Comparison of ENCODE assay signal across 25 mouse cellular contexts in the genomic region with DNA sequence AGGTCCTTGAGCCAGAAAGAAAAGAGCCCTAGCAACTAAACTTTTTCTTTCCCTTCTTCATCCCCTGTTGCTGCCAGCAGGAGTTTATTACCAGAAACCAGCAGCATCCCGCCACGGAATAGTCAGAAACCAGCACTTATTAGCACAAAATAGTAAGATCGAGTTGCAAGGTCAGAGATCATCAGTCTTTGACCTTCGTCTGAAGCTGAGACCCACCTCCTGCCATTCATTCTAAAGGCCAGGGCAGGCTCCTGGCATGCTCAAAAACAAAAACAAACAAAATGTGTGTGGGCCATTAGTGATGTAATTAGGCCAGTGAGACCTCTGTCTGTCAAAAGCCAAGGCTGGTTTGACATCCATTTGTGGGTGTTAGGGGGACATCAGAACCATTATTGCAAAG. TPM values are rescaled to one million over a fixed set of nuclear protein-coding genes. Genes with fewer than 3 reads are reported as not detected.
A peak's percentile ranks its signal among the peaks of the same experiment; 100 is the strongest.
DNase-seq lines count a peak whose midpoint lies in the region; TF ChIP-seq lines count a peak whose summit lies in the region.
"Had no signal": no experiment of that assay in that cellular context is flagged by ENCODE, and none has a peak within 500 bp of the region (broad histone marks: within the 10 kb centered on the region; RNA-seq: fewer than 3 reads in every experiment).

No protein-coding gene starts in this region.

- H3K36me3 ChIP-seq in ES-E14 (ENCODE audit: control insufficient read depth, insufficient read depth, low read length, poor library complexity, severe bottlenecking): peaks cover 12% of the 10 kb centered on the region

- peak; percentile 72 for DNase-seq in heart, adult 11 months
- DNase-seq in heart, postnatal 36 days: no peak
- no peak for DNase-seq in ES-E14 (ENCODE audit: low read depth, low spot score)
- DNase-seq in embryo, embryonic 10.5 days (ENCODE audit: low spot score): peak; percentile 35
- DNase-seq in cerebellum, adult 9-11 months: no peak
- no peak for DNase-seq in right cerebral cortex, adult 18-20 months
- DNase-seq: adrenal gland, adult 8-10 months; adrenal gland, postnatal 25 days; B cell, adult 2 months; cerebellum, adult 18-20 months; cerebellum, adult 9-10 months; cerebellum, postnatal 25 days; gastrocnemius, postnatal 25 days; heart, adult 2 months; heart, postnatal 14 days; kidney, adult 11 months had no signal

- H3K9me3 ChIP-seq in ES-E14 (ENCODE audit: control insufficient read depth, insufficient read depth, low read depth, low read length): no peaks in the 10 kb centered on the region
- H3K9me3 ChIP-seq: embryonic facial prominence, embryonic 10.5 days; embryonic facial prominence, embryonic 13.5 days; forebrain, embryonic 12.5 days; forebrain, embryonic 15.5 days; heart, embryonic 10.5 days; heart, embryonic 13.5 days; hindbrain, embryonic 12.5 days; hindbrain, embryonic 15.5 days had no signal

- peak overlapping the region; percentile 25 for H3K27ac ChIP-seq in ES-E14 (ENCODE audit: insufficient read depth, low read depth, low read length, poor library complexity, severe bottlenecking)
- H3K27ac ChIP-seq: embryonic facial prominence, embryonic 10.5 days; embryonic facial prominence, embryonic 13.5 days; forebrain, embryonic 12.5 days; forebrain, embryonic 15.5 days; heart, adult 2 months; heart, embryonic 10.5 days; heart, embryonic 13.5 days; hindbrain, embryonic 12.5 days; hindbrain, embryonic 15.5 days had no signal

- peaks cover 2 to 7% of the 10 kb centered on the region in 2 experiments; a peak in 2 of 4 replicates for H3K4me1 ChIP-seq in ES-E14 (ENCODE audit: control insufficient read depth in 2 of 2, insufficient read depth in 2 of 2, low read length in 2 of 2, poor library complexity in 1 of 2)
- H3K4me1 ChIP-seq: embryonic facial prominence, embryonic 13.5 days; forebrain, embryonic 12.5 days; forebrain, embryonic 15.5 days; heart, embryonic 10.5 days; heart, embryonic 13.5 days; hindbrain, embryonic 12.5 days; hindbrain, embryonic 15.5 days had no signal

- H3K4me3 ChIP-seq in ES-E14 (ENCODE audit: insufficient read depth in 1 of 2, low read depth in 1 of 2, low read length in 2 of 2, poor library complexity in 1 of 2, severe bottlenecking in 1 of 2): no peak overlapping the region
- H3K4me3 ChIP-seq: embryonic facial prominence, embryonic 10.5 days; embryonic facial prominence, embryonic 13.5 days; erythroblast, embryonic 14.5 days; forebrain, embryonic 12.5 days; forebrain, embryonic 15.5 days; heart, adult 2 months; heart, embryonic 10.5 days; heart, embryonic 13.5 days; hindbrain, embryonic 12.5 days; hindbrain, embryonic 15.5 days had no signal

- intact Hi-C loops in heart, postnatal 36 days (cut with DNase I): no loop called here

- no peak overlapping the region for H3K9ac ChIP-seq in ES-E14 (ENCODE audit: insufficient read depth, low read depth, low read length, poor library complexity, severe bottlenecking)
- H3K9ac ChIP-seq: embryonic facial prominence, embryonic 13.5 days; forebrain, embryonic 12.5 days; forebrain, embryonic 15.5 days; heart, embryonic 13.5 days; hindbrain, embryonic 12.5 days; hindbrain, embryonic 15.5 days had no signal

- in situ Hi-C loops in ES-E14 (cut with MboI; ENCODE audit: low sequenced_read_pairs in 2 of 2, unreplicated experiment in 2 of 2): no loop called here

TF ChIP-seq in ES-E14, 5 proteins besides CTCF, POLR2A, EP300 and RAD21:
- TF ChIP-seq ZC3H11A (IDR thresholded peaks at IDR 0.05; ENCODE audit: borderline replicate concordance, low read depth, low read length): no peak
- TF ChIP-seq CHD2 (IDR thresholded peaks at IDR 0.05; ENCODE audit: low read depth, low read length): no peak
- TF ChIP-seq ZNF384 (IDR thresholded peaks at IDR 0.05; ENCODE audit: low read depth, low read length): no peak
- TF ChIP-seq MAFK (IDR thresholded peaks at IDR 0.05; ENCODE audit: insufficient read depth, low read depth, low read length): no peak
- TF ChIP-seq HCFC1 (IDR thresholded peaks at IDR 0.05; ENCODE audit: borderline replicate concordance, insufficient read depth, low read length): no peak

RNA-seq across cellular contexts. Expression of gene Slc30a6, which starts 22.8 kb away (rescaled TPM):
- total RNA-seq in heart, postnatal 36 days (2021): 1 to 10 TPM; 9.3 to 9.5 TPM
- 29.9 and 40.6 TPM in 2 replicates for total RNA-seq in ES-E14 (2012; rRNA removed)

RNA-seq across cellular contexts. Expression of gene Nlrc4, which starts 40.8 kb away (rescaled TPM):
- total RNA-seq in heart, postnatal 36 days (2021): under 1 TPM; 0.31 to 0.35 TPM
- total RNA-seq in ES-E14 (2012; rRNA removed): 2.3 and 2.4 TPM in 2 replicates

Comparison
In these comparisons a context has a peak if more than half of its experiments do, and no peak if none do; other contexts are left out.
1. DNase-seq: peak in heart, adult 11 months (single experiment) and embryo, embryonic 10.5 days (single experiment); none in heart, postnatal 36 days (0 of 2), ES-E14 (single experiment), cerebellum, adult 9-11 months (single experiment) and right cerebral cortex, adult 18-20 months (single experiment).